Mouse (Mus musculus): ENCODE results near the gene Hist1h4i. TPM values are rescaled to one million over a fixed set of nuclear protein-coding genes. Genes with fewer than 3 reads are reported as not detected.

The Hist1h4i gene
- polyA plus RNA-seq, 2 experiments = 36.5 to 87.2 TPM

- TF ChIP-seq EP300 (IDR thresholded peaks at IDR 0.05; ENCODE audit: low read depth) = no peak
- TF ChIP-seq CTCF (IDR thresholded peaks at IDR 0.05; ENCODE audit: low read depth) = peak; percentile 22
- H3K9ac ChIP-seq (replicated peaks) = no peak overlapping the region
Observed at GRCm38 (mm10) chr13:22015479-22016450, 25.4 kb downstream of the Hist1h4i start.

GRCm38 (mm10) chr13:22014411-22014845 is 26.7 kb downstream of the Hist1h4i start:
- H3K27me3 ChIP-seq (ENCODE audit: control insufficient read depth, insufficient read depth, low read length) = peaks cover 43% of the 10 kb centered on the region
- H3K4me3 ChIP-seq (ENCODE audit: insufficient read depth in 1 of 2, low read depth in 2 of 2, low read length in 2 of 2) = peak overlapping the region; percentile 29 to 35; a peak in 3 of 4 replicates
- no peak overlapping the region for H3K9ac ChIP-seq (replicated peaks)
- DNase-seq (ENCODE audit: low read depth in 3 of 3, low spot score in 3 of 3) = no peak
- TF ChIP-seq CTCF (IDR thresholded peaks at IDR 0.05; ENCODE audit: low read depth) = no peak
- no peak for TF ChIP-seq EP300 (IDR thresholded peaks at IDR 0.05; ENCODE audit: low read depth)
- H3K27ac ChIP-seq = no peak overlapping the region
- H3K4me2 ChIP-seq (ENCODE audit: low read depth) = peak overlapping the region; percentile 62
- H3K4me1 ChIP-seq (replicated peaks; ENCODE audit: control insufficient read depth in 2 of 2, insufficient read depth in 2 of 2, low read length in 1 of 2) = peaks cover under 1 to 16% of the 10 kb centered on the region in 2 experiments
- no peak for ATAC-seq (ENCODE audit: insufficient read depth)
- WGBS (ENCODE audit: insufficient replicate concordance) = 9% methylated on average over 17 of the region's 17 CpGs
- no peaks in the 10 kb centered on the region for H3K9me3 ChIP-seq (ENCODE audit: control insufficient read depth, low read length)
- no peaks in the 10 kb centered on the region for H3K36me3 ChIP-seq (replicated peaks; ENCODE audit: control insufficient read depth, insufficient read depth, low read depth)

More at GRCm38 (mm10) chr13:22015479-22016450, 25.4 kb downstream of the Hist1h4i start:
- WGBS (ENCODE audit: insufficient replicate concordance) = 11% methylated on average over 27 of the region's 27 CpGs
- Histone ChIP-seq H3K36me3 (replicated peaks; ENCODE audit: control insufficient read depth, insufficient read depth, low read depth) (no peaks in the 10 kb centered on the region), H3K4me1 (replicated peaks; ENCODE audit: control insufficient read depth in 2 of 2, insufficient read depth in 2 of 2, low read length in 1 of 2) (peaks cover 2 to 22% of the 10 kb centered on the region in 2 experiments), H3K27ac (no peak overlapping the region), H3K4me2 (ENCODE audit: low read depth) (peak overlapping the region; percentile 62), H3K4me3 (ENCODE audit: insufficient read depth in 1 of 2, low read depth in 2 of 2, low read length in 2 of 2) (peak overlapping the region; percentile 31 to 44), H3K9me3 (ENCODE audit: control insufficient read depth, low read length) (no peaks in the 10 kb centered on the region), H3K27me3 (ENCODE audit: control insufficient read depth, insufficient read depth, low read length) (peaks cover 31% of the 10 kb centered on the region)
- DNase-seq (ENCODE audit: low read depth in 3 of 3, low spot score in 3 of 3) = peak in 2 of 3 experiments; percentile 77 to 82
- ATAC-seq (ENCODE audit: insufficient read depth) = peak; percentile 83

GRCm38 (mm10) chr13:22013716-22014115 is 27.4 kb downstream of the Hist1h4i start:
- no peak for ATAC-seq (ENCODE audit: insufficient read depth)
- Histone ChIP-seq H3K9ac (replicated peaks) (no peak overlapping the region), H3K36me3 (replicated peaks; ENCODE audit: control insufficient read depth, insufficient read depth, low read depth) (no peaks in the 10 kb centered on the region), H3K4me2 (ENCODE audit: low read depth) (peak overlapping the region; percentile 62), H3K27me3 (ENCODE audit: control insufficient read depth, insufficient read depth, low read length) (peaks cover 50% of the 10 kb centered on the region), H3K9me3 (ENCODE audit: control insufficient read depth, low read length) (no peaks in the 10 kb centered on the region), H3K27ac (no peak overlapping the region), H3K4me1 (replicated peaks; ENCODE audit: control insufficient read depth in 2 of 2, insufficient read depth in 2 of 2, low read length in 1 of 2) (peaks cover 0 to 16% of the 10 kb centered on the region in 2 experiments), H3K4me3 (ENCODE audit: insufficient read depth in 1 of 2, low read depth in 2 of 2, low read length in 2 of 2) (no peak overlapping the region)
- DNase-seq (ENCODE audit: low read depth in 3 of 3, low spot score in 3 of 3) = no peak
- WGBS (ENCODE audit: insufficient replicate concordance) = 19% methylated on average over 13 of the region's 13 CpGs
- no peak for TF ChIP-seq EP300 (IDR thresholded peaks at IDR 0.05; ENCODE audit: low read depth)
- TF ChIP-seq CTCF (IDR thresholded peaks at IDR 0.05; ENCODE audit: low read depth) = no peak

- no peak for ATAC-seq (ENCODE audit: insufficient read depth)
- no peak within 1 kb of the TSS for H3K4me2 ChIP-seq (ENCODE audit: low read depth)
- 12% methylated on average over 7 of the region's 7 CpGs for WGBS (ENCODE audit: insufficient replicate concordance)
Observed at GRCm38 (mm10) chr13:22009642-22010041, 31.5 kb downstream of the Hist1h4i start, which contains the start of gene Prss16. Prss16 (minus strand) TSS chr13:22009742.

GRCm38 (mm10) chr13:22008707-22009106 is 32.5 kb downstream of the Hist1h4i start:
- Histone ChIP-seq H3K4me2 (ENCODE audit: low read depth) (no peak overlapping the region), H3K9me3 (ENCODE audit: control insufficient read depth, low read length) (no peaks in the 10 kb centered on the region), H3K9ac (replicated peaks) (no peak overlapping the region), H3K4me1 (replicated peaks; ENCODE audit: control insufficient read depth in 2 of 2, insufficient read depth in 2 of 2, low read length in 1 of 2) (peaks cover 2 to 5% of the 10 kb centered on the region in 2 experiments; a peak in 2 of 4 replicates), H3K27ac (no peak overlapping the region), H3K27me3 (ENCODE audit: control insufficient read depth, insufficient read depth, low read length) (peaks cover 88% of the 10 kb centered on the region), H3K4me3 (ENCODE audit: insufficient read depth in 1 of 2, low read depth in 2 of 2, low read length in 2 of 2) (no peak overlapping the region), H3K36me3 (replicated peaks; ENCODE audit: control insufficient read depth, insufficient read depth, low read depth) (no peaks in the 10 kb centered on the region)
- DNase-seq (ENCODE audit: low read depth in 3 of 3, low spot score in 3 of 3) (no peak), ATAC-seq (ENCODE audit: insufficient read depth) (no peak)
- TF ChIP-seq CTCF (IDR thresholded peaks at IDR 0.05; ENCODE audit: low read depth) (no peak), EP300 (IDR thresholded peaks at IDR 0.05; ENCODE audit: low read depth) (no peak)
- 66% methylated on average over 3 of the region's 3 CpGs for WGBS (ENCODE audit: insufficient replicate concordance)

More at GRCm38 (mm10) chr13:22009642-22010041, 31.5 kb downstream of the Hist1h4i start, which contains the start of gene Prss16:
- no peak within 1 kb of the TSS for H3K4me3 ChIP-seq (ENCODE audit: insufficient read depth in 1 of 2, low read depth in 2 of 2, low read length in 2 of 2)
- no peaks in the 10 kb centered on the region for H3K36me3 ChIP-seq (replicated peaks; ENCODE audit: control insufficient read depth, insufficient read depth, low read depth)
- TF ChIP-seq CTCF (IDR thresholded peaks at IDR 0.05; ENCODE audit: low read depth) = no peak
- TF ChIP-seq EP300 (IDR thresholded peaks at IDR 0.05; ENCODE audit: low read depth) = no peak
- no peak within 1 kb of the TSS for H3K9ac ChIP-seq (replicated peaks)
- H3K4me1 ChIP-seq (replicated peaks; ENCODE audit: control insufficient read depth in 2 of 2, insufficient read depth in 2 of 2, low read length in 1 of 2) = peaks cover 2 to 8% of the 10 kb centered on the region in 2 experiments; a peak in 3 of 4 replicates
- no peak within 1 kb of the TSS for H3K27ac ChIP-seq
- H3K27me3 ChIP-seq (ENCODE audit: control insufficient read depth, insufficient read depth, low read length) = peaks cover 88% of the 10 kb centered on the region
- no peaks in the 10 kb centered on the region for H3K9me3 ChIP-seq (ENCODE audit: control insufficient read depth, low read length)
- DNase-seq (ENCODE audit: low read depth in 3 of 3, low spot score in 3 of 3) = no peak

All from liver, embryonic 14.5 days (tissue).